ENCODE assay signal across 21 mouse cellular contexts in genomic region chr16:36771703-36772102, GRCm38 (mm10).
"Had no signal": no experiment of that assay in that cellular context is flagged by ENCODE, and none has a peak within 500 bp of the region (broad histone marks: within the 10 kb centered on the region; RNA-seq: fewer than 3 reads in every experiment).

No protein-coding gene starts in this region.

- H3K9ac ChIP-seq: heart, embryonic 12.5 days; hindbrain, embryonic 13.5 days; hindbrain, embryonic 15.5 days; kidney, embryonic 15.5 days; limb, embryonic 13.5 days; limb, embryonic 15.5 days had no signal

- H3K4me3 ChIP-seq: heart, embryonic 10.5 days; heart, embryonic 12.5 days; hindbrain, embryonic 13.5 days; hindbrain, embryonic 15.5 days; kidney, embryonic 15.5 days; limb, embryonic 13.5 days; limb, embryonic 15.5 days had no signal

- H3K27me3 ChIP-seq: heart, embryonic 12.5 days; hindbrain, embryonic 13.5 days; hindbrain, embryonic 15.5 days; kidney, embryonic 15.5 days; limb, embryonic 13.5 days; limb, embryonic 15.5 days had no signal

- H3K36me3 ChIP-seq: heart, embryonic 10.5 days; heart, embryonic 12.5 days; hindbrain, embryonic 13.5 days; hindbrain, embryonic 15.5 days; kidney, embryonic 15.5 days; limb, embryonic 13.5 days; limb, embryonic 15.5 days had no signal

- H3K4me2 ChIP-seq: heart, embryonic 12.5 days; hindbrain, embryonic 13.5 days; hindbrain, embryonic 15.5 days; kidney, embryonic 15.5 days; limb, embryonic 13.5 days; limb, embryonic 15.5 days had no signal

- H3K9me3 ChIP-seq: heart, embryonic 10.5 days; heart, embryonic 12.5 days; hindbrain, embryonic 13.5 days; hindbrain, embryonic 15.5 days; kidney, embryonic 15.5 days; limb, embryonic 13.5 days; limb, embryonic 15.5 days had no signal

- DNase-seq: gastrocnemius, postnatal 14 days; gastrocnemius, postnatal 36 days; heart, adult 18-20 months; heart, postnatal 10 days; kidney, adult 11 months; kidney, adult 2 months; kidney, adult 9 months; kidney, postnatal 14 days; kidney, postnatal 36 days; layer of hippocampus, postnatal 36 days; left cerebral cortex, postnatal 4 days had no signal

- H3K27ac ChIP-seq: heart, embryonic 10.5 days; hindbrain, embryonic 13.5 days; hindbrain, embryonic 15.5 days; hindbrain, postnatal 0 days; kidney, embryonic 15.5 days; kidney, postnatal 0 days; limb, embryonic 13.5 days; limb, embryonic 15.5 days had no signal

- ATAC-seq: hindbrain, postnatal 0 days; intestine, embryonic 16.5 days had no signal

- H3K4me1 ChIP-seq: heart, embryonic 10.5 days; heart, embryonic 12.5 days; hindbrain, embryonic 13.5 days; hindbrain, embryonic 15.5 days; kidney, embryonic 15.5 days; limb, embryonic 13.5 days; limb, embryonic 15.5 days had no signal
